Mouse (Mus musculus): ENCODE results near the gene Slc26a8. TPM values are rescaled to one million over a fixed set of nuclear protein-coding genes. Genes with fewer than 3 reads are reported as not detected.

Slc26a8 gene
- polyA plus RNA-seq, 1 experiment from 2014 or later, result 0.91 TPM

DNA sequence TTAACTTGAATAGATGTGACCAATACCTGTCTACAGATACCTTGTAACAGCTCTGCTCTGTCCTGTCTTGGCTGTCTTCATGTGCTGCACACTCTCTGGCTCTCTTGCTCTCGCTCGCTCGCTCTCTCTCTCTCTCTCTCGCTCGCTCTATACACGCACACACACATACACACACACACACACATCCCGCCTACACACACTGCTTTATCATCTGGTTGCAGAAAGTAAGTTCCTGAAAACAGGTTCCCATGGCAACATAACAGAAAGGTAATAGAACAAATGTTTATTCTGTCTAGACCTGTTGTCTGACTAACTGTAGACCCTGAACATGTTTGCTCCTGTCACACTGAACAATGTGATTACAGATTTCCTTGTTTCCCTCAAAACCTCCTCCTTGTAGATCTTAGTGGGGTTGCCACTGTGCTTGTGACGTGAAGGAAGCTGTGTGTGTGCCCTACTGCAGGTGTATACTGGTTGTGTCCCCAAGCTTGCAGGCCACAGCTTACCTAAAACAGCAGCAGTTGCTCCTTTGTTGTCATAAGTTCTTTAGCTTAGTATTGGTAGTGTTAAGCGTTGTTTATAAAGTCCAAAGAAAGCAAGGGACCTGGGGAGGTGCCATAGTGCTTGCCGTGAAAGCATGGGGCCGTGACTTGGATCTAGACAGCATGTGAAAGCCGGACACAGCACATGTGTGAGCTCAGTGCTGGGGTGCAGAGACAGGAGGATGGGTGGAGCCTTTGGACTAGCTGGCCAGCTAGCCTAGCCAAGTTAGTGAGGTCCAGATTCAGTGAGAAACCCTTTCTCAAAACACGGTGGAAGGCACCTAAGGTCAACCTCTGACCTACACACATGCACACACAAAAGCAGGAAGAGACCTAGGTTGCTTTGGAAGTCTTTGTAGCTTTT is 7.5 kb upstream of the Slc26a8 start:
- no peak for ATAC-seq (ENCODE audit: low FRiP score, low read depth)
- H3K4me2 ChIP-seq (replicated peaks), result no peak overlapping the region
- WGBS, result 83% methylated on average over 13 of the region's 13 CpGs
- H3K4me3 ChIP-seq, result no peak overlapping the region
- no peaks in the 10 kb centered on the region for H3K36me3 ChIP-seq
- no peak overlapping the region for H3K9ac ChIP-seq (replicated peaks)
- no peaks in the 10 kb centered on the region for H3K27me3 ChIP-seq
- no peaks in the 10 kb centered on the region for H3K9me3 ChIP-seq
- H3K4me1 ChIP-seq, result peaks cover 43% of the 10 kb centered on the region
- H3K27ac ChIP-seq (replicated peaks), result no peak overlapping the region

DNA sequence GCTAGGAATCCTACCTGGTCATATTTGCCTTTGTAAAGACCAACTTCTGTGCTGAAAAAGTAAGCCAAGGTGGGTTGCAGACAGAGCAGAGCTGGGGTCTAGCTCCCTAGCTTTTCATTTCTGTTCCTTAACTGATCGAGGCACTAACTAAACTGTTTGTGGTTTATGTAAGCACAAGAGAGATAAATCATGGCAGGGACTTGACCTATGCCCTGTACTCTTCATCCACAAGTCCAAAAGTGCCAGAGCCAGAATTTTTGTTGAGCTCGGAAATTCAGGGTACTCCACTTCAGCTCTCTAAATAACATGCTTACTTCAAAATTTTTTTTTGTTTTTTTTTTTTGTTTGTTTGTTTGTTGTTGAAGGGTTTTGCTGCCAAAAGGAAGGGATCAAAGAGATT is 6.6 kb upstream of the Slc26a8 start:
- Histone ChIP-seq H3K4me2 (replicated peaks) (no peak overlapping the region), H3K27me3 (no peaks in the 10 kb centered on the region), H3K9me3 (no peaks in the 10 kb centered on the region), H3K4me1 (peaks cover 44% of the 10 kb centered on the region), H3K4me3 (no peak overlapping the region), H3K9ac (replicated peaks) (no peak overlapping the region; the same call in 1 of the 2 replicates), H3K27ac (replicated peaks) (no peak overlapping the region), H3K36me3 (no peaks in the 10 kb centered on the region)
- no peak for ATAC-seq (ENCODE audit: low FRiP score, low read depth)
- WGBS, result 64% methylated on average over 2 of the region's 2 CpGs

DNA sequence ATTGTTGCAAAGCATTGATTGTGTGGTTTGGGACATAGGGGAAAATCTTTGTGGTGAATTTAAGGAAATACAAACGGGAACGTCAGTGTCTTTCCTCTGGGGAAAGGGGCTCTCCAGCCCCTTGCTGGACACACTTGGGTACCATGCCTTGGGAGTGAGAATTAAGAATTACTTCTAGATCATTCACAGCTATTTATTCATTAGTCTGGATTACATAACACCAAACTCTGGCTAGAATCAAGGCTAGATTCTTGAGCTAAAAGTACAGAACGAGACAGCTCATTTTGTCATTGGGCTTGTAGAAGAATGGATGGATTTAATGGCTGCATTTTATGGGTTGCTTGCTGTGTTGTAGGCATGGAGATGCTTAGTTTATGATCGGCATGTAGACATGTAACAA is 4.8 kb upstream of the Slc26a8 start:
- ATAC-seq (ENCODE audit: low FRiP score, low read depth), result no peak
- Histone ChIP-seq H3K4me1 (peaks cover 49% of the 10 kb centered on the region), H3K36me3 (no peaks in the 10 kb centered on the region), H3K27ac (replicated peaks) (no peak overlapping the region), H3K4me3 (no peak overlapping the region), H3K27me3 (peaks cover 3% of the 10 kb centered on the region; the same call in 1 of the 2 replicates), H3K4me2 (replicated peaks) (no peak overlapping the region), H3K9ac (replicated peaks) (no peak overlapping the region), H3K9me3 (no peaks in the 10 kb centered on the region)
- 89% methylated on average over 4 of the region's 4 CpGs for WGBS

DNA sequence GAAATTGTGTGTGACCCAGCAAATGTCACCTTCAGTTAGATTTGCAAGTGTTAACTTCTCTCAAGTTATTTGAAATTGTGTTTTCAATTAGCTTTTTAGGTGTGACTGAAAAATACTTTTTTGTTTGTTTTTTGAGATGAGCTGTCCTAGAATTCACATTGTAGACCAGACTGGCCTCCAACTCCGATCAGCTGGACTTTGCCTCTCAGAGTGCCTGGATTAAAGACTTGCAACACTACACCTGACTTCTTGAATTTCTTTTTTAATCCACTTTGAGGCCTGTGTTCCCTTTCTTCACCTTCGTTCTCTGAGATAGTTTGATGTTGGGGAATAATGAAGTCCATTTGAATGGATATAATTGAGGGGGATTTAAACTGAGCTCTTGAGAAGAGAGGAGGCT is 4.0 kb upstream of the Slc26a8 start:
- WGBS, result 37% methylated on average over 2 of the region's 2 CpGs
- Histone ChIP-seq H3K4me3 (no peak overlapping the region), H3K27ac (replicated peaks) (no peak overlapping the region), H3K36me3 (no peaks in the 10 kb centered on the region), H3K27me3 (peaks cover 11% of the 10 kb centered on the region), H3K9ac (replicated peaks) (peak overlapping the region; percentile 32; the same call in 1 of the 2 replicates), H3K9me3 (no peaks in the 10 kb centered on the region), H3K4me2 (replicated peaks) (no peak overlapping the region; the same call in 1 of the 2 replicates), H3K4me1 (peaks cover 57% of the 10 kb centered on the region)
- ATAC-seq (ENCODE audit: low FRiP score, low read depth), result no peak

DNA sequence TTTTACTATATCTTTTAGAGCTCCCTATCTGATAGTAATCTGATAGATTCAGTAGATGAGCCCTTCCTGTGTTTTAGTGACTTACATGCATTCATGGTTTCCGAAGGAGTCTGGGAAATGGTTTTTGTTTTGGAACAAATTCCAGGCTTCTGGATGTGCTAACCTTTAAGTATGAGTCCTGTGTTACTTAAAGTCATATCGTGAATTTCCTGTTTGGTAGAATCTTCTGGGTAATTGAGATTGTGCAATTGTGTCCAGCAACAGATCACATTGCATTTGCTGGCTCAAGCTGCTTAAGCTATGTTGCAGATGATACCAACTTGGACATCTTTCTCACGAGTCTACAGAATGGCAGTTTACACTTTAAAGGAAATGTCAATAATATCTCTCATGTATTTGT is 3.1 kb upstream of the Slc26a8 start:
- Histone ChIP-seq H3K27ac (replicated peaks) (no peak overlapping the region), H3K4me2 (replicated peaks) (peak overlapping the region; percentile 74), H3K9ac (replicated peaks) (peak overlapping the region; percentile 95), H3K9me3 (no peaks in the 10 kb centered on the region), H3K4me1 (peaks cover 54% of the 10 kb centered on the region), H3K27me3 (peaks cover 18% of the 10 kb centered on the region), H3K4me3 (peak overlapping the region; percentile 96), H3K36me3 (no peaks in the 10 kb centered on the region)
- ATAC-seq (ENCODE audit: low FRiP score, low read depth), result no peak
- WGBS, result 56% methylated on average over 3 of the region's 3 CpGs

DNA sequence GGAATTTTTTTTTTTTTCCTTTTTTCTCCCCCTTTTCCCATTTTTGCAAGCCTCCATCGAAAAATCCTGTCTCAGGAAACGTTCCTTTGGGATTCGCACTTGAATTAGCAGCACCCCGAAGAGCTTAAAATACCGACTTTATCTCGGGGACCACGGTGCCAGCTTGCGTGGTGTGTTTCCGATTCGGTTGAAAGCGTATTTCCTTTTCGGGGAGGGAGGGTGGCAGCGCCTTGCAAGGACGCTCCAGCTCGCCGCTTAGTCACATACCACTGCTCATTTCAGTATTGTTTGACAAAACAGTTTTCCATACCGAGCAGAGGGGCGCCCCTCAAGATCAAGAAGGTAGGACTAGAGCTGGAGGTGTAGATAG is 2.3 kb upstream of the Slc26a8 start:
- Histone ChIP-seq H3K36me3 (no peaks in the 10 kb centered on the region), H3K9ac (replicated peaks) (peak overlapping the region; percentile 95), H3K4me3 (peak overlapping the region; percentile 96), H3K4me1 (peaks cover 46% of the 10 kb centered on the region), H3K4me2 (replicated peaks) (peak overlapping the region; percentile 74), H3K9me3 (no peaks in the 10 kb centered on the region), H3K27ac (replicated peaks) (peak overlapping the region; percentile 98), H3K27me3 (peaks cover 19% of the 10 kb centered on the region)
- ATAC-seq (ENCODE audit: low FRiP score, low read depth), result no peak
- 0% methylated on average over 18 of the region's 18 CpGs for WGBS

DNA sequence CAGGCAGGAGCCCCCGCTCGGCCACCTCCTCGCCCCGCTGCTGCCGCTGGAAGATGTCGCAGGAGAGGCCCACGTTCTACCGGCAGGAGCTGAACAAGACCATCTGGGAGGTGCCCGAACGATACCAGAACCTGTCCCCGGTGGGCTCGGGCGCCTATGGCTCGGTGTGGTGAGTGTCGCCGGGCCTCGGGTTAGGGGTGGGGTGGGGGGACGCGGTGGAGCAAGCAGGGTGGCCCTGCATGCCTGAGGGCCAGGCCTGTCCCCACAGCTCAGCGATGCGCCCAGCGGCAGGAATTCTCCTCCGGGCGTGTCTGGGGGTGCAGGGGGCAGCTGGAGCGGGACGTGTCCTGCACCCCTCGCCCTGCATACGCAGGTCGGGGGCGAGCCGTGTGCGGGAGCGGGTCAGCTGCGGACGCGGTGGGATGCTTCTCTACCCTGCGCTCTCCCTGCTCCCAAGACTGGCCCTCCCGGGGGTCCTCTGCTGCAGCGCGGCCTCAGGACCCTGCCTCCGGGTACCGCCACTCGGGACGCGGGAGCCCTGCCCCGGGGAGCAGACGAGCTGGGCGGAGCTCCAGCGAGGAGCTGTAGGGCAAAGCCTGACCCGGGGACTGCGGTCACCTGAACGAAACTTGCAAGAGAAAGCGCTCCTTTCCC is 1.8 kb upstream of the Slc26a8 start:
- H3K27me3 ChIP-seq, result peaks cover 19% of the 10 kb centered on the region
- peak; percentile 60 for ATAC-seq (ENCODE audit: low FRiP score, low read depth)
- H3K4me2 ChIP-seq (replicated peaks), result peak overlapping the region; percentile 74
- H3K9ac ChIP-seq (replicated peaks), result peak overlapping the region; percentile 95
- H3K4me1 ChIP-seq, result peaks cover 42% of the 10 kb centered on the region
- H3K9me3 ChIP-seq, result no peaks in the 10 kb centered on the region
- H3K36me3 ChIP-seq, result no peaks in the 10 kb centered on the region
- WGBS, result under 1% methylated on average over 53 of the region's 53 CpGs
- peak overlapping the region; percentile 98 for H3K27ac ChIP-seq (replicated peaks)
- peak overlapping the region; percentile 96 for H3K4me3 ChIP-seq

DNA sequence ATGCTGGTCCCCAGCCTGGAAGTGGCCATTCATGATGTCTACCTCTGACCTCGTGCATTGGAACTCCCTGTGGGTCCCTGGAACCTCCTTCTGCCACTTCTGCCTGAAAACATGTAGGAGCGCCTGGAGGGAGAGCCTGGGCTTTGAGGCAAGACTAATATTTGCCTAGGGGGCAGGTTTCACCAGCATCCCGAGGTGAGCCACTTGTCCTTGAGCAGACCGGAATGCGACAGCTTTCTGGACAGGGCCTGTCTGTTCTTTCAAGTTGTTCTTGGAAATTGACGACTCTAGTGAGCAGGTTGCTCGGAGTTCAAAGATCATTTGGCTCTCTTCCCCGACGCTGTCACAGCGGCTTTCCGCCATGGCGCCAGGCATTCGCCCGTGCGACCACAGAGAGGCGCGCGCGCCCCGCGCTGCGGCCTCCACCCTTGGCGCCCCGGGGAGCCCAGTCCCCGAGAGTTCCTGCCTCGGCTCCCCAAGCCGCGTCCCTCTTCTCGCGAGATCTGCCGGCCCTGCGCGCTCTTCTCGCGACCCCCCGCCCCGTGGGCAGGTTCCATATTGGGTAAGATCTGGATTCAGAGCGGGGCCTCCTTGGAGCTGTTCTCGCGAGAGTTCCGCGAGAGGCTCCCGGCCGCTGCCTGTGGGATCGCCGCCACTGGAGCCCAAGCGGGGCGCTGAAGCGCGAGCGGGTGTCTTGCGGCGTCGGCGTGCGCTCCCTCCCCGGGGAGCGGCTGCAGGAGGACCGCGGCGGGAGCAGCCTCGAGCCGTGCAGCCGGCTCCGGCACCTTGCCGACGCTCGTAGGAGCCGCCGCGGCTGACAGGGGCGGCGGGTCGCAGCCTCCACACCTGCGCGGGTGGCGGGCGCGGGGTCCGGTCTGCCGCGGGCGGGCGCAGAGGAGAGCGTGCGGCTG is 998 bp upstream of the Slc26a8 start, which contains the start of gene Mapk14:
Mapk14 (plus strand) TSS at position 554 of the 911 bp plus-strand sequence.
- under 1% methylated on average over 83 of the region's 86 CpGs for WGBS
- Histone ChIP-seq H3K4me3 (peak within 1 kb of the TSS; percentile 96), H3K4me1 (peaks cover 37% of the 10 kb centered on the region), H3K36me3 (no peaks in the 10 kb centered on the region), H3K9ac (replicated peaks) (peak within 1 kb of the TSS; percentile 95), H3K27ac (replicated peaks) (peak within 1 kb of the TSS; percentile 98), H3K4me2 (replicated peaks) (peak within 1 kb of the TSS; percentile 74), H3K27me3 (peaks cover 19% of the 10 kb centered on the region), H3K9me3 (no peaks in the 10 kb centered on the region)
- ATAC-seq (ENCODE audit: low FRiP score, low read depth), result peak; percentile 96

DNA sequence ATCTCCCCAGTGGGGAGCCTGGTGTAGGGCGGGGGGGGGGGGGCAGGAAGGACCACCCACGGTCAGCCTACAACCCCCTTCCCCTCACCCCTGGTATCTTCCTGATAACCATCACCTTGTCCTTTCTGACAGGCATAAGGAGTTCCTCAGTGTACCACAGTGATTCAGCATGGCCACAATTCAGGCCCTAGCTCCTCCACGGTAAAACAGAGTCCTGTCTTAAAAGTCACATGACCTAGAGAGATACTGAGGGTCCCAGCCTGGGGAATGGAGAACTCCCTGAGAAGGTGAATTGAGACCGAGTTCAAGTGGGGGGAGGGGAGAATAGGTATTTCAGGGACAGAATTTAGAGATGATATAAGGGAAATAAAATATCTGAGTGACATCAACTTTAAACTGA is 2.7 kb downstream of the Slc26a8 start:
- 57% methylated on average over 4 of the region's 4 CpGs for WGBS
- no peaks in the 10 kb centered on the region for H3K9me3 ChIP-seq
- H3K36me3 ChIP-seq, result no peaks in the 10 kb centered on the region
- no peak overlapping the region for H3K4me2 ChIP-seq (replicated peaks)
- no peak overlapping the region for H3K9ac ChIP-seq (replicated peaks)
- H3K4me1 ChIP-seq, result peaks cover 17% of the 10 kb centered on the region
- peaks cover 19% of the 10 kb centered on the region for H3K27me3 ChIP-seq
- no peak overlapping the region for H3K27ac ChIP-seq (replicated peaks)
- ATAC-seq (ENCODE audit: low FRiP score, low read depth), result no peak
- no peak overlapping the region for H3K4me3 ChIP-seq

DNA sequence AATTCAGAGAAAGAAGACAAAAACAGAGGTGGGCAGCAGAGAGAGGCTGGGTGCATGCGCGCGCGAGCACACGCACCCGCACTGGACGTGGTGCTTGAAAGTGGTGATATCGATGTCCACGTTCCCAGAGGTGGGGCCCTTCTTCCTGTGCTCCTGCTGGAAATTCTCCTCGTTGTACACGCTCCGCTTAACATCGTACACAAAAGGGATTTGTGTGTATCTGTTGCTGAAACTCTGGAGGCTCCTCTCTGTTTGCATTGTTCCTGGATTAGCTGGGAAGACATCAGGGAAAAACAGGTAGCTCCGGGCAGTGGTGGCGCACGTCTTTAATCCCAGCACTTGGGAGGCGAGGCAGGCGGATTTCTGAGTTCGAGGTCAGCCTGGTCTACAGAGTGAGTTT is 5.4 kb downstream of the Slc26a8 start:
- Histone ChIP-seq H3K4me3 (no peak overlapping the region), H3K9ac (replicated peaks) (no peak overlapping the region), H3K27me3 (peaks cover 14% of the 10 kb centered on the region), H3K4me2 (replicated peaks) (no peak overlapping the region), H3K4me1 (peaks cover 10% of the 10 kb centered on the region), H3K36me3 (no peaks in the 10 kb centered on the region), H3K27ac (replicated peaks) (no peak overlapping the region), H3K9me3 (no peaks in the 10 kb centered on the region)
- 53% methylated on average over 19 of the region's 19 CpGs for WGBS
- ATAC-seq (ENCODE audit: low FRiP score, low read depth), result no peak

DNA sequence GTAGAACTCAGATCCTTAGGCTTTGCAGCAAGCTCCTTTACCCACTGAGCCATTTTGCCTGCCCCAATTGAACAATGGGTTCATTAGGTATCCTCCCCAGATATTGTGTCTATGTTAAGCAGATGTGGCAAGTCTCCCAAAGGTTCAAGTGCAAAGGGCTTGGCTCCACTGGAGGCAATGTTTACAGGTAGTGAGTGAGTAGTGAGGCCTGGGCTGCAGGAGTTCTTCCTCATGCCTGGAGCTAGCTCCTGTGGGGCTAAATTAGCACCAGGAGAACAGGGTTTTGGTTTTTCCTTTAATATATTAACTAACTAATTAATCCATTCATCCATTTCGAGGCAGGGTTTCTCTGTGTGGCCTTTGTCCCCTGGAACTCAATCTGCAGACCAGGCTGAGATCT is 6.4 kb downstream of the Slc26a8 start:
- peaks cover 4% of the 10 kb centered on the region; the same call in 1 of the 2 replicates for H3K4me1 ChIP-seq
- no peak for ATAC-seq (ENCODE audit: low FRiP score, low read depth)
- WGBS, result 50% methylated on average over 1 of the region's 1 CpGs

More for the DNA sequence above, 6.4 kb downstream of the Slc26a8 start:
- Histone ChIP-seq H3K9me3 (no peaks in the 10 kb centered on the region), H3K9ac (replicated peaks) (no peak overlapping the region), H3K36me3 (no peaks in the 10 kb centered on the region), H3K4me3 (no peak overlapping the region), H3K27me3 (peaks cover 6% of the 10 kb centered on the region), H3K4me2 (replicated peaks) (no peak overlapping the region), H3K27ac (replicated peaks) (no peak overlapping the region)
